Mouse (Mus musculus): ENCODE results near the gene Nrip1. TPM values are rescaled to one million over a fixed set of nuclear protein-coding genes. Genes with fewer than 3 reads are reported as not detected.

Gene Nrip1
- total RNA-seq, 2 experiments from 2014 or later, result 83.4 to 86.9 TPM

- no peak for DNase-seq (ENCODE audit: extremely low spot score in 1 of 2, low spot score in 2 of 2)
- intact Hi-C loops (cut with DNase I), result no loop called here
Observed at GRCm38 (mm10) chr16:76299511-76299910, 74.1 kb downstream of the Nrip1 start.

- intact Hi-C loops (cut with DNase I), result no loop called here
Observed at GRCm38 (mm10) chr16:76295322-76295721, 78.3 kb downstream of the Nrip1 start.

DNA sequence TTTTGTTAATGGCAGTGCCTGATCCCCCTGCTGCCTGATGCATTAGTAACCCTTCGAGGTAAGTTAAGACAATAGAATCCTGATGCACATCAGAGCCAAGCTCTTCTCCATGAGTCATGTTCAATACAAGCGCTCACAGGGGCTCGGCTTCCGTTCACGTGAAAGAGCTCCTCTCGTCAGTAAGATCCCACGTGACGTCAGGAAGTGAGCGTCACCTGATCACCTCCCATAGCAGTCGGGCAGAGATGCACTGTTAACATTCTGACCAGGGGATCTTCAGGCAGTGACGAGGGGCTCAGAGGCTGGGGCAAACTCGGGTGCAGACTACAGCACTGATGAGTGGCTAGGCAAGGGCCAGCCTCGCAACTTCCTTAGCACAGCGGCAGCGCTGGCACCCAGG is 79.1 kb downstream of the Nrip1 start:
- intact Hi-C loops (cut with DNase I), result no loop called here

More at GRCm38 (mm10) chr16:76295322-76295721, 78.3 kb downstream of the Nrip1 start:
- DNase-seq (ENCODE audit: extremely low spot score in 1 of 2, low spot score in 2 of 2), result no peak

DNA sequence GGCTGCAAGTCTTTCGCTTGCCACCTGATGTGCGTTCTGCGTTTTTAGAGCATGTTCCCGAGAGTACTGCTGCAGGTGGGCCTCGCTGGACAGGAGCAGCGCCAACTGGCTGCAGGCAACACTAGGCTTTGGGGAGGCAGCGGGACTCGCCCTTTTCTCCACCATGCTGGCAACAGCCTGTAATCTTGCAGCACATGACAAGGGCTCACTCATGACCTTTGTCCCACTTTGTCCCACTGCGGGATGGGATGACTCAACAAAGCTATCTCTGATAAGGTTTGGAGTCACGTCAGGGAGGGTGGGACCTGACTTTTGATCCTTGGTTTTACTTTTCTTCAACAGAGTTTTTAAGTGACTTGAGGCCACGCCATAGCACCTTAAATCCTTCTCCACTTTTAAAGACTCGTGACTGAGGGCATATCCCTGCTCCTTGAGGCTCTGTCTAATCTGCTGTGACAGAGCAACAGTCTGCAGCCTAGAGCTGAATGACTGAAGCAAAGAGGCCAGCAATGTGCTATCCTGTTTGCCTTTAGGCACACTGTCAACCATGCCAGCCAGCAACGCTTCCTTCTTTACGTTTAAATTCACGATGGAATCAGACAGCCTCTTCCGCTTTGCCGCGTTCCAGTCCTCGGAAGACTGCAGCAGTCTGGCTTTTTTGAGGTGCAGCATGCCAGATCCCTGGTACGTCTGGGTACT is 79.7 kb downstream of the Nrip1 start:
- DNase-seq (ENCODE audit: extremely low spot score in 1 of 2, low spot score in 2 of 2), result no peak
- intact Hi-C loops (cut with DNase I), result no loop called here

More for the DNA sequence above, 79.1 kb downstream of the Nrip1 start:
- no peak for DNase-seq (ENCODE audit: extremely low spot score in 1 of 2, low spot score in 2 of 2)

- intact Hi-C loops (cut with DNase I), result no loop called here
- DNase-seq (ENCODE audit: extremely low spot score in 1 of 2, low spot score in 2 of 2), result no peak
Observed at GRCm38 (mm10) chr16:76293176-76293575, 80.5 kb downstream of the Nrip1 start.

- intact Hi-C loops (cut with DNase I), result no loop called here
Observed at GRCm38 (mm10) chr16:76292656-76293055, 81.0 kb downstream of the Nrip1 start.

DNA sequence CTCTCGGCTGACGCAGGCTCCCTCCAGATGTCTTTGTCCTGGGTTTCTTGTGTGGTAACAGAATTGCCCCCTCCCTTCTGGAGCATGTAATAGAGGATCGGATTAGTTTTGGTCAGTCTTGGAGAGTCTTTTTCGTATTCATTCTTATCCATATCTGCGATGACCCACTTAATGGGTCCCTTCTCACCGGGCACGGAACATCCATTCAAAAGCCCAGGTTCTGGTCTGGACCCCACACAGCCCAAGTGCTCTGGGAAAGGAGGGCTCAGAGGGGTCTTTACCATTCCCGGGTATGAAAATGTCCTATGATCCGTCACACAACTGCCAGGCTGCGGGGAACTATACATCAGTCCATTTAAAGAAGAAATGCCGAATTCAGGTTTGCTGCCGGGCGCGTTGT is 82.3 kb downstream of the Nrip1 start:
- DNase-seq (ENCODE audit: extremely low spot score in 1 of 2, low spot score in 2 of 2), result no peak
- intact Hi-C loops (cut with DNase I), result no loop called here

More at GRCm38 (mm10) chr16:76292656-76293055, 81.0 kb downstream of the Nrip1 start:
- DNase-seq (ENCODE audit: extremely low spot score in 1 of 2, low spot score in 2 of 2), result no peak

- intact Hi-C loops (cut with DNase I), result no loop called here
- DNase-seq (ENCODE audit: extremely low spot score in 1 of 2, low spot score in 2 of 2), result no peak
Observed at GRCm38 (mm10) chr16:76289495-76289894, 84.1 kb downstream of the Nrip1 start.

GRCm38 (mm10) chr16:76283796-76284195 is 89.8 kb downstream of the Nrip1 start:
- intact Hi-C loops (cut with DNase I), result no loop called here
- no peak for DNase-seq (ENCODE audit: extremely low spot score in 1 of 2, low spot score in 2 of 2)

GRCm38 (mm10) chr16:76281850-76282249 is 91.8 kb downstream of the Nrip1 start:
- DNase-seq (ENCODE audit: extremely low spot score in 1 of 2, low spot score in 2 of 2), result no peak
- intact Hi-C loops (cut with DNase I), result no loop called here

- intact Hi-C loops (cut with DNase I), result no loop called here
Observed at GRCm38 (mm10) chr16:76280365-76280764, 93.3 kb downstream of the Nrip1 start.

GRCm38 (mm10) chr16:76276271-76276670 is 97.4 kb downstream of the Nrip1 start:
- DNase-seq (ENCODE audit: extremely low spot score in 1 of 2, low spot score in 2 of 2), result no peak
- intact Hi-C loops (cut with DNase I), result no loop called here

More at GRCm38 (mm10) chr16:76280365-76280764, 93.3 kb downstream of the Nrip1 start:
- DNase-seq (ENCODE audit: extremely low spot score in 1 of 2, low spot score in 2 of 2), result no peak

GRCm38 (mm10) chr16:76275584-76275983 is 98.0 kb downstream of the Nrip1 start:
- intact Hi-C loops (cut with DNase I), result no loop called here

GRCm38 (mm10) chr16:76275166-76275565 is 98.5 kb downstream of the Nrip1 start:
- no peak for DNase-seq (ENCODE audit: extremely low spot score in 1 of 2, low spot score in 2 of 2)
- intact Hi-C loops (cut with DNase I), result no loop called here

More at GRCm38 (mm10) chr16:76275584-76275983, 98.0 kb downstream of the Nrip1 start:
- no peak for DNase-seq (ENCODE audit: extremely low spot score in 1 of 2, low spot score in 2 of 2)

GRCm38 (mm10) chr16:76266635-76267268 is 106.9 kb downstream of the Nrip1 start:
- intact Hi-C loops (cut with DNase I), result no loop called here
- no peak for DNase-seq (ENCODE audit: extremely low spot score in 1 of 2, low spot score in 2 of 2)

DNA sequence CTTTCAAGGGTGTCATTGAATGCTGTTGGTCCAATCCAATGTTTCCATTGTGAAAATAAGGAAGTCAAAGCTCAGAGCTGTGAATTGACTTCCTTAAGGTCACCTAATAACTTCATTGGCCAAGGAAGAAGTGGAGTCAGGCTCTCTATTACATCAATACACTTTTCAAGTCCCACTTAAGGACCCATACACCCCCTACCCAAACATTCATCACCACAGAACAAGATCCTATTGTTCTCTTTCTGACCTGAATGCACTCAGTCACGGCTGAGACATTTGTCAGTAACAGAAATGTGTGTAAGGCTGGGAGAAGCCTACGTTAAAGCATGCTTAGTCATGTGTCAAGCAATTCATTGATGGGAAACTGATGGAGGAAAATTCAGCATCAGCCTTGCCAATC is 107.8 kb downstream of the Nrip1 start:
- intact Hi-C loops (cut with DNase I), result no loop called here
- no peak for DNase-seq (ENCODE audit: extremely low spot score in 1 of 2, low spot score in 2 of 2)

DNA sequence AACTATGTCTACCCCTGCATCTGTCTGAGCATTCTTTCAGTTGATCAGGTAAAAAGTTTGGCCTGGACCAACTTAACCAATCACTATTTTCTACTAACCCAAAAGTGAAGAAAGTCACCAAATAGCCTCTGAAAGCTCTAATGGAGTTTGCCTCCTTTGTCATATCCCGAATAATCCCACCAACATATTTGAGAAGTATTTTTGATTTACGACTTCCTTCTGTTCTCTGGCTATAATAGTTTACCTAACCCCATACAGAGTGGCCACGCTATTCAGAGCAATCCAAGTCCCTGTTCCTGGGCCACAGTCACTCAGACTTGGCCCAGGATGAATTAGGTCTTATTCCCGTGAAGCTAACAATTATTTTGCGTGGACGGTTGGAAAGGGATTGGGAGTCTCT is 108.3 kb downstream of the Nrip1 start:
- no peak for DNase-seq (ENCODE audit: extremely low spot score in 1 of 2, low spot score in 2 of 2)
- intact Hi-C loops (cut with DNase I), result no loop called here

DNA sequence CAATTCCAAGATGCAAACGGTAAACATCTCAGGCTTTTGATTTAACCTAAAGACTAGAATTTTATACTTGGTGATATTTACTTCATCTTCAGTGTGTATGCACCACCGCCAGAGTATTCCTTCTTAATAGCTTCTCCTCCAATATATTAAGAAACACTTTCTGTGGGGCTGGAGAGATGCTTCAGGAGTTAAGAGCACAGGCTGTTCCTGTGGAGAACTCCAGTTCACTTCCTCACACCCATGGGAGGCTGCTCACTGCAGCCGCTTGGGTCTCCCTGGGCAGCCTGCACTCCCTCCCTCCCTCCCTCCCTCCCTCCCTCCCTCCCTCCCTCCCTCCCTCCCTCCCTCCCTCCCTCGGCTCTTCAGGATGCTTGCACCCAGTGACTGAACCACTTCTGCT is 110.2 kb downstream of the Nrip1 start:
- intact Hi-C loops (cut with DNase I), result no loop called here
- no peak for DNase-seq (ENCODE audit: extremely low spot score in 1 of 2, low spot score in 2 of 2)

DNA sequence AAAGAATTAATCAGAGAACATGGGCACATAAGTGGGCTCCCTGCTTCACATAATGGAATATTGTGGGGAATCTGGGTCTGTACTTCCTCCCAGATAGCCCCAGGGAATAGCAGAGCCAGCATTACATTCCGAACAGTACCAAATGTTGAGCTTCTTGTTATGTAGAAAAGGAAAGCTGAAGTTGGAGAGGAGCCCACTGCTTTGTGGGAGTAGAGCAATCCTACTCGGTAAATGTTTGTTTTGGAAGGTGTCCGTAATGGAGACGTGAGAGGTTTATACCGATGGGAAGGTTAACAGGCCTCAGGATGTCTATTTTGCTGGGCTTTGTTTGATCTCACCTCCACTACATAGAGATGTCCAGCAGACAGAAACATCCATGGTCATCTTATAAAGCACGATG is 113.3 kb downstream of the Nrip1 start:
- DNase-seq (ENCODE audit: extremely low spot score in 1 of 2, low spot score in 2 of 2), result no peak
- intact Hi-C loops (cut with DNase I), result no loop called here

- intact Hi-C loops (cut with DNase I), result no loop called here
- DNase-seq (ENCODE audit: extremely low spot score in 1 of 2, low spot score in 2 of 2), result no peak
Observed at GRCm38 (mm10) chr16:76251826-76252225, 121.8 kb downstream of the Nrip1 start.
